Mouse (Mus musculus): ENCODE data around the gene Ubqln4. TPM values are rescaled to one million over a fixed set of nuclear protein-coding genes. Genes with fewer than 3 reads are reported as not detected.
A peak's percentile ranks its signal among the peaks of the same experiment; 100 is the strongest.

Ubqln4 gene
- polyA plus RNA-seq, 1 experiment: 32.5 TPM

GRCm38 (mm10) chr3:88533706-88534105 is 19.9 kb upstream of the Ubqln4 start:
- Histone ChIP-seq H3K36me3 (ENCODE audit: control insufficient read depth, insufficient read depth, low read length) (no peaks in the 10 kb centered on the region), H3K27me3 (ENCODE audit: control insufficient read depth, insufficient read depth, low read length) (peaks cover 5% of the 10 kb centered on the region; the same call in 1 of the 2 replicates), H3K4me3 (ENCODE audit: extremely low read depth, insufficient read depth, insufficient read length) (no peak overlapping the region), H3K4me1 (ENCODE audit: control insufficient read depth, insufficient read depth, insufficient read length) (peaks cover 2% of the 10 kb centered on the region), H3K27ac (ENCODE audit: insufficient read depth, low read length) (no peak overlapping the region)
- 43% methylated on average over 5 of the region's 5 CpGs for WGBS
- no peak for TF ChIP-seq POLR2A (IDR thresholded peaks at IDR 0.05; ENCODE audit: low read depth, low read length)
- no peak for TF ChIP-seq CTCF (IDR thresholded peaks at IDR 0.05; ENCODE audit: extremely low read depth, insufficient read depth, insufficient read length, insufficient replicate concordance)
- DNase-seq (ENCODE audit: low read depth in 1 of 2, low spot score in 2 of 2): no peak

- no peak overlapping the region for H3K27ac ChIP-seq (ENCODE audit: insufficient read depth, low read length)
- no peaks in the 10 kb centered on the region for H3K36me3 ChIP-seq (ENCODE audit: control insufficient read depth, insufficient read depth, low read length)
- TF ChIP-seq POLR2A (IDR thresholded peaks at IDR 0.05; ENCODE audit: low read depth, low read length) (no peak), CTCF (IDR thresholded peaks at IDR 0.05; ENCODE audit: extremely low read depth, insufficient read depth, insufficient read length, insufficient replicate concordance) (no peak)
- 86% methylated on average over 3 of the region's 3 CpGs for WGBS
- H3K27me3 ChIP-seq (ENCODE audit: control insufficient read depth, insufficient read depth, low read length): peaks cover 5% of the 10 kb centered on the region; the same call in 1 of the 2 replicates
- H3K4me1 ChIP-seq (ENCODE audit: control insufficient read depth, insufficient read depth, insufficient read length): peaks cover 2% of the 10 kb centered on the region
- H3K4me3 ChIP-seq (ENCODE audit: extremely low read depth, insufficient read depth, insufficient read length): no peak overlapping the region
- no peak for DNase-seq (ENCODE audit: low read depth in 1 of 2, low spot score in 2 of 2)
Measured at GRCm38 (mm10) chr3:88535005-88535404, 18.6 kb upstream of the Ubqln4 start.

GRCm38 (mm10) chr3:88535527-88535926 is 18.0 kb upstream of the Ubqln4 start:
- Histone ChIP-seq H3K27ac (ENCODE audit: insufficient read depth, low read length) (no peak overlapping the region), H3K4me1 (ENCODE audit: control insufficient read depth, insufficient read depth, insufficient read length) (peaks cover 2% of the 10 kb centered on the region), H3K36me3 (ENCODE audit: control insufficient read depth, insufficient read depth, low read length) (no peaks in the 10 kb centered on the region), H3K27me3 (ENCODE audit: control insufficient read depth, insufficient read depth, low read length) (peaks cover 5% of the 10 kb centered on the region; the same call in 1 of the 2 replicates), H3K4me3 (ENCODE audit: extremely low read depth, insufficient read depth, insufficient read length) (no peak overlapping the region)
- 91% methylated on average over 4 of the region's 4 CpGs for WGBS
- TF ChIP-seq CTCF (IDR thresholded peaks at IDR 0.05; ENCODE audit: extremely low read depth, insufficient read depth, insufficient read length, insufficient replicate concordance) (no peak), POLR2A (IDR thresholded peaks at IDR 0.05; ENCODE audit: low read depth, low read length) (no peak)
- no peak for DNase-seq (ENCODE audit: low read depth in 1 of 2, low spot score in 2 of 2)

- Histone ChIP-seq H3K4me1 (ENCODE audit: control insufficient read depth, insufficient read depth, insufficient read length) (peaks cover 2% of the 10 kb centered on the region), H3K27ac (ENCODE audit: insufficient read depth, low read length) (no peak overlapping the region), H3K36me3 (ENCODE audit: control insufficient read depth, insufficient read depth, low read length) (no peaks in the 10 kb centered on the region), H3K4me3 (ENCODE audit: extremely low read depth, insufficient read depth, insufficient read length) (peak overlapping the region; percentile 51; the same call in 1 of the 2 replicates), H3K27me3 (ENCODE audit: control insufficient read depth, insufficient read depth, low read length) (peaks cover 5% of the 10 kb centered on the region; the same call in 1 of the 2 replicates)
- TF ChIP-seq POLR2A (IDR thresholded peaks at IDR 0.05; ENCODE audit: low read depth, low read length) (no peak; the same call in 1 of the 2 replicates), CTCF (IDR thresholded peaks at IDR 0.05; ENCODE audit: extremely low read depth, insufficient read depth, insufficient read length, insufficient replicate concordance) (no peak)
- no peak for DNase-seq (ENCODE audit: low read depth in 1 of 2, low spot score in 2 of 2)
- 65% methylated on average over 64 of the region's 64 CpGs for WGBS
Measured at GRCm38 (mm10) chr3:88536103-88536930, 17.2 kb upstream of the Ubqln4 start.

GRCm38 (mm10) chr3:88537146-88537545 is 16.4 kb upstream of the Ubqln4 start:
- DNase-seq (ENCODE audit: low read depth in 1 of 2, low spot score in 2 of 2): no peak
- no peak overlapping the region for H3K4me3 ChIP-seq (ENCODE audit: extremely low read depth, insufficient read depth, insufficient read length)
- peaks cover 2% of the 10 kb centered on the region for H3K4me1 ChIP-seq (ENCODE audit: control insufficient read depth, insufficient read depth, insufficient read length)
- no peak overlapping the region for H3K27ac ChIP-seq (ENCODE audit: insufficient read depth, low read length)
- H3K27me3 ChIP-seq (ENCODE audit: control insufficient read depth, insufficient read depth, low read length): peaks cover 5% of the 10 kb centered on the region; the same call in 1 of the 2 replicates
- no peak for TF ChIP-seq POLR2A (IDR thresholded peaks at IDR 0.05; ENCODE audit: low read depth, low read length)
- TF ChIP-seq CTCF (IDR thresholded peaks at IDR 0.05; ENCODE audit: extremely low read depth, insufficient read depth, insufficient read length, insufficient replicate concordance): no peak
- H3K36me3 ChIP-seq (ENCODE audit: control insufficient read depth, insufficient read depth, low read length): no peaks in the 10 kb centered on the region
- WGBS: 95% methylated on average over 6 of the region's 6 CpGs

GRCm38 (mm10) chr3:88538271-88539145 is 15.1 kb upstream of the Ubqln4 start:
- no peak for DNase-seq (ENCODE audit: low read depth in 1 of 2, low spot score in 2 of 2)
- 84% methylated on average over 9 of the region's 9 CpGs for WGBS
- Histone ChIP-seq H3K27ac (ENCODE audit: insufficient read depth, low read length) (no peak overlapping the region), H3K27me3 (ENCODE audit: control insufficient read depth, insufficient read depth, low read length) (no peaks in the 10 kb centered on the region), H3K4me1 (ENCODE audit: control insufficient read depth, insufficient read depth, insufficient read length) (peaks cover 2% of the 10 kb centered on the region), H3K36me3 (ENCODE audit: control insufficient read depth, insufficient read depth, low read length) (no peaks in the 10 kb centered on the region), H3K4me3 (ENCODE audit: extremely low read depth, insufficient read depth, insufficient read length) (no peak overlapping the region)
- TF ChIP-seq CTCF (IDR thresholded peaks at IDR 0.05; ENCODE audit: extremely low read depth, insufficient read depth, insufficient read length, insufficient replicate concordance): no peak
- no peak for TF ChIP-seq POLR2A (IDR thresholded peaks at IDR 0.05; ENCODE audit: low read depth, low read length)
